Mouse (Mus musculus): Measurements from ENCODE around the gene Krtap1-5. TPM values are rescaled to one million over a fixed set of nuclear protein-coding genes. Genes with fewer than 3 reads are reported as not detected.

The Krtap1-5 gene
- polyA plus RNA-seq (2012): not detected in 2 replicates

DNA sequence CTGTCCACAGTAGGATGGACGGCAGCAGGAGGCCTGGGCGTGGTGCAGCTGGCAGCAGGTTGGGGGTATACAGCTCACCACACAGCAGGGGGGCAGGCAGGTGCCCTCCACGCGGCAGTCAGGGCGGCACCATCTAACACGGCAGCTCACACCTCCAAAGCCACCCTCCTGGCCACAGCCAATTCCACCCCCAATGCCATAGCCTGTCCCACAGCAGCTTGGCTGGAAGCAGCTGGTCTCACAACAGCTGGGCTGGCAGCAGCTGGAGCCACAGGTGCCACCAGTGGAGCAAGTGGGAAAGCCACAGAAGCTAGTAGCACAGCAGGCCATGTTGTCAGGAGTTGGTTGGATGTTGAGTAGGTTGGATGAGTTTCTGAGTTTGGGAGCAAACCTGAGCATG lies at the start of gene Krtap1-5:
TSS of gene Krtap1-5 (minus strand) at position 381 of the 400 bp plus-strand sequence.

GRCm38 (mm10) chr11:99628138-99628537 lies 47.3 kb upstream of the Krtap1-5 start, which contains the start of gene Krtap4-1:
Krtap4-1 (minus strand) TSS chr11:99628238.

DNA sequence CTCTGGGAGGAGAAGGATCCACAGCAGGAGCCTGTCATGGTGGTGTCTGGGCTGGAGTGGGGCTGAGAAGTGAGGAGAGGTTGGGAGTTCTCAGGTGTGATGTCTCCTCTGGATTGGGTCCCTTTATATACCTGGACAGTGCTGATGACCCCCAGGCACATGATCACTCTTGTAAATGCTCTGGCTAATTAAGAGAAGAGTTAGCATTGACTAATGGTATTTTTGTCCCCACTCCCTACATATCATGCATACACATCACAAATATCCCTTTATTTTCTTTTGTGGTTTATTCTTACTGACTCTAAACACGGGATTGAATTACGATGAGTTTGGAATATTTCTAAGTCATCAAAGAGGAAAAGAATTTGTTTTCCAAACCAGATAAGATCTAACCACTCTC lies 39.5 kb upstream of the Krtap1-5 start, which contains the start of gene Gm11562:
TSS of gene Gm11562 (minus strand) at position 101 of the 400 bp plus-strand sequence.

DNA sequence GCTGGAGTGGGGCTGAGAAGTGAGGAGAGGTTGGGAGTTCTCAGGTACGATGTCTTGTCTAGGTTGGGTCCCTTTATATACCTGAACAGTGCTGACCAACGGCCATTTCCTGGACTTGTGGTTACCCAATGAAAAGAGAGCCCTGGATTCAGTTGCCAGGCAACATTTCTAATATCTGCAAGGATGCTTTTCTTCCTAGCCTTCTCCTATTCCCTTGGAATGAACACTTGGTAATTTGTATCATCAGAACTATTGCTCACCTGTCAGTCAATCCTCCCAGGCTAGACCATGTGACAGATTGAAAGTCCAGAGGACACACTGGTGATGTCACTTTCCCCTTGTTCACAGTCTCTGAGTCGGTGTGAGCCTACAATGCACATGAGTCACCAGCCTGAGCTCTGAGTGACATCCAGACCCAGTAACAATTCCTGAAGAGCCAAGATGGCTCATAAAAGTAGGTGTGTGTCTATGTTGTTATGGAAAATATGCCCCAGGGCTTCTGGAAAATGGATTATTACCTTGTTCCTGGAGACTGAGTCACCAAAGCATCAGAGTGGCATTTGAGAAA lies 34.1 kb upstream of the Krtap1-5 start, which contains the start of gene Krtap2-4:
TSS of gene Krtap2-4 (minus strand) at position 51 of the 568 bp plus-strand sequence.

GRCm38 (mm10) chr11:99610089-99610488 lies 29.3 kb upstream of the Krtap1-5 start, which contains the start of gene Gm11937:
Gm11937 (minus strand) TSS chr11:99610189.

DNA sequence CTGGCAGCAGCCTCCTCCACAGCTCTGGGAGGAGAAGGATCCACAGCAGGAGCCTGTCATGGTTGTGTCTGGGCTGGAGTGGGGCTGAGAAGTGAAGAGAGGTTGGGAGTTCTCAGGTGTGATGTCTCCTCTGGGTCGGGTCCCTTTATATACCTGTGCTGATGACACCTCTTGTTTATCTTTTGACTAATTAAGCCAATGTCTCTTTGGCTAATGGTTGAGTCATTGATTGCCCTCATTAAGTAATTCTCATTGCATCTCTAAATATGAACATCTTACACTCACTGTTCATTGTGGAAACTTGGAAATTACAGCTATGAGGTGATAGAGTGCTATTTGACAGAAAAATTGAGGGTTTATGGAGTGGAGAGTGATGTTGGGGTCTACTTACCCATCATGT lies 22.4 kb upstream of the Krtap1-5 start, which contains the start of gene Gm11938:
TSS of gene Gm11938 (minus strand) at position 101 of the 400 bp plus-strand sequence.

GRCm38 (mm10) chr11:99597742-99598141 lies 16.9 kb upstream of the Krtap1-5 start, which contains the start of gene Krtap9-3:
Krtap9-3 (minus strand) TSS chr11:99598105.

GRCm38 (mm10) chr11:99590981-99591380 lies 10.2 kb upstream of the Krtap1-5 start, which contains the start of gene Krtap1-3:
Krtap1-3 (minus strand) TSS chr11:99591339.

GRCm38 (mm10) chr11:99583245-99583704 lies 2.5 kb upstream of the Krtap1-5 start, which contains the start of gene Krtap1-4:
Krtap1-4 (minus strand) TSS chr11:99583654.

GRCm38 (mm10) chr11:99566530-99566929 lies 14.3 kb downstream of the Krtap1-5 start, which contains the start of gene Krtap3-1:
Krtap3-1 (minus strand) TSS chr11:99566630.

GRCm38 (mm10) chr11:99559366-99559765 lies 21.4 kb downstream of the Krtap1-5 start, which contains the start of gene Gm11939:
Gm11939 (minus strand) TSS chr11:99559466.

DNA sequence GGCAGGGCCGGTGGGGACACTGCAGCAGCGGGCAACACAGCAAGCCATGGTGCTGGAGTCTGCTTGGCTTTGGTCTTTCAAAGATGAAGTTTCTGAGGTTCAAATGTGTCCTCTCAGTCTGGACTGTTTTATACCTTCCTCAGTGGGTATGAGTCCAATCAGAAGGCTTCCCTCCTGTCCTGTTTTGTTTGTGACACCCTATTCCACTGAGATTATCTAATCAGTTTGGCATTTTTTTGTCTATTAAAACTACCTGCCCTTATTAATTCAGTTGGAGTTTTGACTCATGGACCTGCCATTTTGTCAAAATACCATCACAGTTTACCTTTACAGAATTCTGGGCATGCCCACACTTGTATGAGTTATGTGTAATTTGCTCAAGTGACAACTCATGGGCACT lies 24.1 kb downstream of the Krtap1-5 start, which contains the start of gene Krtap3-2:
TSS of gene Krtap3-2 (minus strand) at position 101 of the 400 bp plus-strand sequence.

GRCm38 (mm10) chr11:99550765-99551164 lies 30.1 kb downstream of the Krtap1-5 start, which contains the start of gene Krtap3-3:
Krtap3-3 (minus strand) TSS chr11:99550865.

Other genes starting within 250 kb of the Krtap1-5 start
- gene Krt26, start 243.1 kb downstream of the Krtap1-5 start, polyA plus RNA-seq (2012): not detected in 2 replicates
- not detected in 2 replicates for gene Krt27, start 229.9 kb downstream of the Krtap1-5 start, polyA plus RNA-seq (2012)
- not detected in 2 replicates for gene Krt28, start 206.1 kb downstream of the Krtap1-5 start, polyA plus RNA-seq (2012)
- 6.8 and 8.4 TPM in 2 replicates for gene Krt10, start 191.7 kb downstream of the Krtap1-5 start, polyA plus RNA-seq (2012)
- gene Krt12, start 158.8 kb downstream of the Krtap1-5 start, polyA plus RNA-seq (2012): not detected in 2 replicates
- gene Krt20, start 142.9 kb downstream of the Krtap1-5 start, polyA plus RNA-seq (2012): not detected in 2 replicates
- not detected in 2 replicates for gene Krt23, start 87.9 kb downstream of the Krtap1-5 start, polyA plus RNA-seq (2012)
- not detected in 2 replicates for gene Krt39, start 59.7 kb downstream of the Krtap1-5 start, polyA plus RNA-seq (2012)
- gene Krt40, start 37.9 kb downstream of the Krtap1-5 start, polyA plus RNA-seq (2012): not detected in 2 replicates
- not detected in 2 replicates for gene Krtap3-3, start 30.2 kb downstream of the Krtap1-5 start, polyA plus RNA-seq (2012)
- gene Krtap3-2, start 24.2 kb downstream of the Krtap1-5 start, polyA plus RNA-seq (2012): not detected in 2 replicates
- gene Gm11939, start 21.6 kb downstream of the Krtap1-5 start, polyA plus RNA-seq (2012): not detected in 2 replicates
- not detected in 2 replicates for gene Krtap3-1, start 14.4 kb downstream of the Krtap1-5 start, polyA plus RNA-seq (2012)
- not detected in 2 replicates for gene Krtap1-4, start 2.6 kb upstream of the Krtap1-5 start, polyA plus RNA-seq (2012)
- not detected in 2 replicates for gene Krtap1-3, start 10.3 kb upstream of the Krtap1-5 start, polyA plus RNA-seq (2012)
- not detected in 2 replicates for gene Krtap9-3, start 17.1 kb upstream of the Krtap1-5 start, polyA plus RNA-seq (2012)
- not detected in 2 replicates for gene Gm11938, start 22.3 kb upstream of the Krtap1-5 start, polyA plus RNA-seq (2012)
- not detected in 2 replicates for gene Gm11937, start 29.2 kb upstream of the Krtap1-5 start, polyA plus RNA-seq (2012)
- gene Krtap2-4, start 33.8 kb upstream of the Krtap1-5 start, polyA plus RNA-seq (2012): not detected in 2 replicates
- not detected in 2 replicates for gene Gm11562, start 39.4 kb upstream of the Krtap1-5 start, polyA plus RNA-seq (2012)
- 0.11 TPM in 1 of 2 replicates, not detected in the other for gene Krtap4-1, start 47.2 kb upstream of the Krtap1-5 start, polyA plus RNA-seq (2012)
- not detected in 2 replicates for gene Krtap4-2, start 54.1 kb upstream of the Krtap1-5 start, polyA plus RNA-seq (2012)
- gene Krtap4-7, start 63.1 kb upstream of the Krtap1-5 start, polyA plus RNA-seq (2012): not detected in 2 replicates
- not detected in 2 replicates for gene Gm11555, start 69.2 kb upstream of the Krtap1-5 start, polyA plus RNA-seq (2012)
- not detected in 2 replicates for gene Gm11563, start 77.9 kb upstream of the Krtap1-5 start, polyA plus RNA-seq (2012)
- 0.08 TPM in 1 of 2 replicates, not detected in the other for gene Krtap4-6, start 84.9 kb upstream of the Krtap1-5 start, polyA plus RNA-seq (2012)
- gene Gm14190, start 109.7 kb upstream of the Krtap1-5 start, polyA plus RNA-seq (2012): not detected in 2 replicates
- gene Gm14180, start 153.3 kb upstream of the Krtap1-5 start, polyA plus RNA-seq (2012): not detected in 2 replicates
- gene Gm11595, start 191.9 kb upstream of the Krtap1-5 start, polyA plus RNA-seq (2012): not detected in 2 replicates
- not detected in 2 replicates for gene Krtap4-8, start 199.7 kb upstream of the Krtap1-5 start, polyA plus RNA-seq (2012)
- not detected in 2 replicates for gene Krtap4-9, start 204.2 kb upstream of the Krtap1-5 start, polyA plus RNA-seq (2012)
- not detected in 2 replicates for gene Gm11596, start 212.5 kb upstream of the Krtap1-5 start, polyA plus RNA-seq (2012)
- not detected in 2 replicates for gene Gm11569, start 217.9 kb upstream of the Krtap1-5 start, polyA plus RNA-seq (2012)
- not detected in 2 replicates for gene Gm11554, start 223.4 kb upstream of the Krtap1-5 start, polyA plus RNA-seq (2012)
- not detected in 2 replicates for gene Krtap4-13, start 228.9 kb upstream of the Krtap1-5 start, polyA plus RNA-seq (2012)
- gene Gm11564, start 234.7 kb upstream of the Krtap1-5 start, polyA plus RNA-seq (2012): not detected in 2 replicates

Data from megakaryocyte-erythroid progenitor cell, adult 5 weeks (primary cell).